Mouse (Mus musculus) CD4-positive helper T cell, adult 2 months (primary cell): ENCODE measurements around the gene Dock1.

Experiments used
- DNase-seq: peaks from one replicate; pipeline ENCODE4 v3.0.0-alpha.2; 2012; ENCODE audit warnings: low read depth, missing footprints, low spot score

Gene Dock1

DNA sequence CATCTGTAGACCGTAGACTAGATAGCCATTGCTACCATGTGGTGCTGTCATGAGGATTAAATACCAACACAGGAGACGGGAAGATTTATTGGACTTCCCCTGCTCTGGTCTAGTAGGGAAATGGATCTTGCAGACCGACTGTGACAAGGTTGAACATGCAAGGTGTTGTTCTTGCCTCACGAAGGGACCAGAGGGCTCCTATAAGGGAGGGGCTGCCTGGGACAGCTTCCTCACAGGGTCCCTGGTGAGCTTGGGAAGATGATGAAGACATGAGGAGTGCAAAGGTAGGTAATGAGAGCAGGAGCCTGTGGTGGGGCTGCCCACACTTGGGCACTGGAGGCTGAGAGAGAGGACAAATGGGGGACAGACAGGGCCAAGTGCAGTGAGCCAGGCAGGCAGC lies 25.0 kb downstream of the Dock1 start:
- DNase-seq, result no peak

DNA sequence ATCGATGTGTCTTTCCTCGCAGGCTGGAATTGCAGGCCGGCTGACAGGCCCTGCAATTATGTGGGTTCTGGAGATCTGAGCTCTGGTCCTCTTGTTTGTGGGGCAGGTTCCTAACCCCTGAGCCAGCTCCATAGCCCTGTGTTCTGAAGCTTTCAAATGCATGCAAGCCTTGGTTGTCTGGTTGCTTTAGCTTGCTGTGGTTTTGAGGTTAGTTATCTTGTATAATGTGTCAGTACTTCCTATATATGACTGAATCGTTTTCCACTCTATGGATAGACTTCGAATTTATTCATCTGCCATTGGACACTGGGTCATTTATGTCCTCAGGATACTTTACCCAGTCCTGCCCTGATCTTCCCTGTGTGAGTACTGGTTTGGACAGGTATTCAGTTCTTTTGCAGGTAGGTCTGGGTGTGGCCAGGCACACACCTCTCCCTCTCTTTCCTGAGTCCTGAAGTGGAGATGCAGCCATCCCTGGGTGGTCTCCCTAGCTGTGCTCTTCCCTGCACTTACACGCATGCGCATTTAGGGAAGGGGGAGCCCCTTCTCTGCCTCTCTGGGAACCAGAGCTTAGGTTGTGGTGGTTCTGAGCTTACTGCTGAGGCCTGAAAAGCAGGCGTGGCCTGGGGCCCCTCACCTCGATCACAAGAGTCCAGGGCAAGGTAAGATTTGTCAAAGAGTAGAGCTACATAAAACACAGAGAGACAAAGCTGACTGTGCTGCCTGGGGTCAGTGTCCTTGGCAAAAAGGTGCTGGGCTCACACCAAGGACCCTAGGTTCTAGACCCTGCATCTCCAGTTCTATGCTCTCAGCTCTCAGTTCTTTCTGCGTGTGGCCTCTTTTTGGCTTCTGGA lies 25.9 kb downstream of the Dock1 start:
- no peak for DNase-seq

DNA sequence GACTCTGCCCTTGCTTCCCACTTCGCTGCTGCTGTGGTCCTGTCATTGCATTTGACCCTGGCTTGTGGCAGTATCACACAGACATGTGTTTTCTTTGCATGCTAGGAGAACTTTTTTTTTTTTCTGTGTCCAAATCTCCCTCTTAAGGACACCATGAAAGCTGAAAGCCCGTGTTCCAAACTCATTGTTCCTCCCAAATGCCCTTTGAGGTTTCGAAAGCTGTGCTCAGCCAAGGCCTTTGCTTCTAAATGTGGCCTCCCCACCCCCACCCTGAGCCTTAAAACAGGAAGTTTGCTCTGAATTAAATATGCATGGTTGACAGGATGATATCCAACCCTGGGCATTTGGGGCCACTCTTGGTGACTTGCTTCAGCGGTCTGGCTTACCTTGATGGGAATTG lies 27.0 kb downstream of the Dock1 start:
- DNase-seq, result no peak

DNA sequence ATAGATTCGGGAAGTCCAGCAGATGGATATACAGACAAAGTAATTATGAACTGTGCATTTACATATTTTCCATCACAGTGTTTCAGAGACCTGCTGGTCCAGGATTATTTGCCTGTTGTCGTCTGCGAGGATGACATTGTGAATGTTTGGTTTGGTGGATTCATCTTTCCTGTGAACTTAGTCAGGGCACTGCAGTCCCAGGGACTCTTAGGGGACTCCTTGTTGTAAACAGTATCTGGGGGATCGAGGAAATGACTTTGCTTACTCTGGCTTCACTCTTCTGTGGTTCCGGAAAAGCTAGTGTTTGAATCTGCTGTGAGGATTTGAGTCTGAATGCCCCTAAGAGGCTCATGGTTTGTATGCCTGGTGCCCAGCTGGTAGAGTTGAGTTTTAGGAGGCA lies 27.8 kb downstream of the Dock1 start:
- DNase-seq, result no peak

DNA sequence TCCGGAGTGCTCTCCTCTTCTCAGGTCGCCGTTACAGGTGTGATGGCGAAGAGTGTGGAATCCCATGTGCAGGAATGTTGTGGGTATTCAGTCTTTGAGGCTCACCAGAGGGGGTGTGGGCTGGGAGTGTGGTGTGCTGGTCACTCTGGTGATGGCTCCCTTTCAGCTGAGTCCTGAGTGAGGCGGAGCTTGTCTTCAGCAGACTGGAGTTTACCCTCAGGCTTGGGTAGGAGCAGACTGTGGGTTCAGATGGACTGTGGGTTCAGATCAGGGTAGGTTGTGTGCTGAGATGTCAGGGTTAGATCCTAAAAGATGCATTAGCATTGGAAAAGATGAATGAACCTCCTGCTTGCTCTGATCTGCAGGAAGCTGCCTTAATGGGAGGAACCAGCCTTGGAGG lies 29.5 kb downstream of the Dock1 start:
- no peak for DNase-seq

DNA sequence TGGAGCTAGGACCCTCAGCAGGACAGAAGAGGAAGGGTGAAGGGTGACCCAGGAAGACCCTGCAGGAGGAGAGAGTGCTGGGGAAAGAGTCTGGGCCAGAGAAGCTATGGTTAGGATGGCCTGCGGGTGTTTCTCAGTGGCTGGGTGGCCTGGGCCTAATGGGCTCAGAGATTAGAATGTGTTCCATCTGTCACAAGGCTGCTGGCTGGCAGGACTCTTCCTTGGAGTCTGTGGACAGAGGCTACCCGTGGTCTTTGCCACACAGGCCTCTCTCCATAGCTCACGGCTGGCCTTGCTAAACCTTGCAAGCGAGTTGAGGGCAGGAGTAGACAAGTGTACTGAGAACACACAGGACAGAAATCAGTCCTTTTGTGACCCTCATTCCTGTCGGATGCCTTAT lies 32.0 kb downstream of the Dock1 start:
- DNase-seq, result no peak

DNA sequence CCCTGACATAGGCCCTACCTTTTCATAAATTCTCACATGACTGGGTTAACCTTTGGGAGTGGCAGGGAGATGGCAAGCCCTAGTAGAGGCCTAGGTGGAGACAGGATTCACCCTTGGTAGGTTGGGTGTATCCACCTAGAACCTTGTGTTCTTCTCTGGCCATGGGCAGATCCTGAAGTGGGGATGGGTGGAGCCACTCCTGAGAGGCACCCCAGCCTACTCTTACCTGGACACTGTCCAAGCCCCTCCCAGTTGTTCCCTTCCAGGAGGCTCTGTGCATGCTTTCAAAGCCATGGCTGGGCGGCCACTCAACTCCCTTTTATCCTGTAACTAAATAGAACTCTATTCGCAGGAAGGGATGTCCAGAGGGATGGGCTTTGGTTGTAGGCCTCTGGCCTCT lies 33.2 kb downstream of the Dock1 start:
- no peak for DNase-seq

DNA sequence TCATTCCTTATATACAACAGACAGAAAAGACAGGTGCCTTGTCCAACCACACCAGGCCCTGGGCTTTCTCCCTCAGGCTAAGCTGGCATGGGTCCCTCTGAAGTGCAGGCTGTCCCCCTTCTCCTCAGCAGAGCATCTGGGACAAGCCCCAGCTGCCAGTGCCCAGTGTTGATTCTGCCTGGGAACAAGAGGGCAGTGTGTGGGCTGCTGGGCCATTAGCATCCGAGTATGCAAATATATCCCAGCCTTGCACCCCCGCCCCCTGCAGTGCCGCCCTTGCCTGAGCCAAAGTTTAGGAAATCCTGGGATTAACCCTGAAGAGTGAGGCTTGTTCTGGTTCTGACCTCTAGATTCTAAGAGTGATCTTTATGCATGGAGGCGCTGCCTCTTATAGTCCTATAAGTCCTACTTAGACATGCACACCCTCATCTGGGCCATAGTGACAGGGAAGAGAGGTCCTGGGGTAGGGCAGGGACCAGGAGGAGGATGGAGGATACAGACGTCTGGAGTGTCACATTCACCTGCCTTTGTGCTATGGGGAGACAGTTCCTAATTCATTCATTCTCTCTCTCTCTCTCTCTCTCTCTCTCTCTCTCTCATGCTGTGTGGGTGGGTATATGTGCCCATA lies 38.9 kb downstream of the Dock1 start:
- no peak for DNase-seq

DNA sequence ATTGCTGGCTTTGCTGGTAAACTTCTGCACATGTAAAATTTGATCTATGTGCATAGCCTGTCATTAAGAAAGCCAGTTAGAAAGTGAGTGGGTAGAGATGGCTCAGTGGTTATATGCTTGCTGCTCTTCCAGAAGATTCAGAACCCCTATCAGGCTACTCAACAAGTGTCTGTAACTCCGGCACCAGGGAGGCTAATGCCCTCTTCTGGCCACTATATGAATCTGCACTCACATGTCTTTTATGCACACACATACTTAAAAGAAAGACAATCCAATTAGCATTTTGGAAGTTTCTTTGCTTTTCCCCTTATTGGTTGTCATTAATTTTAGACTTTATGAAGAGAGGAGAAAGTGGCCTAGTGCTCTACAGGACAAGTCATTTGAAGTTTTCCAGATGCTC lies 41.1 kb downstream of the Dock1 start:
- DNase-seq, result no peak

DNA sequence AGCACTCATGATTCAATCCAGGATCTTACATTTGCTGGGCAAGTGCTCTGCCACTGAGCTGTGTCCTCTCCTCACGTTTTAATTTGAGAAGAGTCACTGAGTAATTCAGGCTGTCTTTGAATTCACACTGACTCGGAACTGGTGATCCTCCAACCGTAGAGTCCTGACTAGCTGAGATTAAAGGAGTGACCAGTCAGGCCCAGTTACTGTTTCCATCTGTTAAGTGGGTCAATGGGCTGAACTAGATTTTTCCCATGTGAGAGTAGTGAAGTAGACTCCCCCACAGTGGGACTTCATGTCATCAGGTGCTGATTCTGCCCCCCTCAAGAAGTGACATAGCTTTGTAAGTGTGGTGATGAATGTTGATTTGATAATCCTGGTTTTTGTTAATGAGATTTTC lies 49.0 kb downstream of the Dock1 start:
- DNase-seq, result no peak

DNA sequence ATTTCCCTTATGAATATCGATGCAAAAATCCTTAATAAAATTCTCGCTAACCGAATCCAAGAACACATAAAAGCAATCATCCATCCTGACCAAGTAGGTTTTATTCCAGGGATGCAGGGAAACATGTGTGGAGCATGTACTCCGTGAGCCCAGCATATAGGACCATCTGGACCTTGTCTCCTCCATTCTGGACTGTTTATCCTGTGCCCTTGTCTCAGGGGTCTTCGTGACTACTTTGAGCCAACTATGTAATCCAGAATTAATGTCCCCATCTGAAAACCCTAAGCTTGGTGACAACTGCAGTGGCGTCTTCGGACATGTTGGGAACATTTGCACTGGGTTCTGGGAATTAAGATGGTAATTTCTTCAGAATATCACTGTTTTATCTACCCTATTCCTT lies 51.9 kb downstream of the Dock1 start:
- no peak for DNase-seq

DNA sequence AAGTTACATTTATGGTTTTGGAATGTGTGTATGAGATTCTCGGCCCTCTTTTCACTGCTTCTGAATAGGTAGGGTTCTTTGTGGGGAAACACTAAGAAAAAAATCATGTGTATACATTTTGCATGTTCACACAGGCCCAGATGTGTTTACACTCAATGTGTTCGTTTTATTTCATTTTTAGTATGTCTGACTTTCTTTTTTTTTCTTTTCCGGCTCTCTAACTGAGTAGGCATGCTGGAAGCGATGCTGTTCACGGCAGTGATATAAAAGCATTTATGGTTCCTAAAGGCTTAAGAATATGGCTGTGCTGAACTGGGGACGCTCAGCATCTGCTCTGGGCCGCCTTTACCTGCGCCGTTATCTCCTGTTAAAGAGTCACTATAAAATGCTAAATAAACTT lies 52.5 kb downstream of the Dock1 start:
- no peak for DNase-seq

DNA sequence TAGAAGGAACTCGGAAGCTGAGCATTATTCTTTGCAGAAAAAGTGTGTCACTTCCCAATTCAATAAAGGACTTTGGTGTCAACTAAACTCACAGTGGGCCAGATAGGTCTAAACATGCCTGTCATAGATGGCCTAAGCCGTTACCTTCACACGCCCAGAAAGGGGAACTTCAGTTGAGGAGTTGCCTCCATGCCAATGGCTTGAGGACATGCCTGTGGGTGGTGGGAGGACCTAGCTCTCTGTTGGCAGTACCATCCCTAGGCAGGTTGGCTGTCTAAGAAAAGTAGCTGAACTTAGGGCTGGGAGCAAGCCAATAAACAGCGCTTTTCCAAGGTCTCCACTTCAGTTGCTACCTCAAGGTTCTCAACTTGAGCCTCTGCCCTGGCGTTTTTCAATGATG lies 53.1 kb downstream of the Dock1 start:
- no peak for DNase-seq

DNA sequence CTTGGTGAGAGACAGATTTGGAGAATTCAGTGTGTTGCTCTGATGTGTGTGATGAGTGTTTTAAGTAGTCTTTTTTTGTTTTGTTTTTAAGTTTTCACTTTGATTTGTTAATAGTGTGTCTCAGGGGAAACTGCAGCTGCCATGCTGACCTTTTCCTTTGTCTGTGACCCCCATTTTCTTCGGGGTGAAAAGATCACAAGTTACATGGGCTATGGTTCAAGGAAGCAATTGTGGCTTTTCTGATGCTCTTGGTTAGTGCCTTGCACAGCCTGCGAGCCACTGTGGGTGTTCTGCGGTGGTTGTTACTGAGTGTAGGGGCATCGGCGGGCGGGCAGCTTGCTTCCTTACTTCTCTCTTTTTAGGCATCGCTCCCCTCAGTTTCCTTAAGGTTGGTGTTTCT lies 54.4 kb downstream of the Dock1 start:
- no peak for DNase-seq

DNA sequence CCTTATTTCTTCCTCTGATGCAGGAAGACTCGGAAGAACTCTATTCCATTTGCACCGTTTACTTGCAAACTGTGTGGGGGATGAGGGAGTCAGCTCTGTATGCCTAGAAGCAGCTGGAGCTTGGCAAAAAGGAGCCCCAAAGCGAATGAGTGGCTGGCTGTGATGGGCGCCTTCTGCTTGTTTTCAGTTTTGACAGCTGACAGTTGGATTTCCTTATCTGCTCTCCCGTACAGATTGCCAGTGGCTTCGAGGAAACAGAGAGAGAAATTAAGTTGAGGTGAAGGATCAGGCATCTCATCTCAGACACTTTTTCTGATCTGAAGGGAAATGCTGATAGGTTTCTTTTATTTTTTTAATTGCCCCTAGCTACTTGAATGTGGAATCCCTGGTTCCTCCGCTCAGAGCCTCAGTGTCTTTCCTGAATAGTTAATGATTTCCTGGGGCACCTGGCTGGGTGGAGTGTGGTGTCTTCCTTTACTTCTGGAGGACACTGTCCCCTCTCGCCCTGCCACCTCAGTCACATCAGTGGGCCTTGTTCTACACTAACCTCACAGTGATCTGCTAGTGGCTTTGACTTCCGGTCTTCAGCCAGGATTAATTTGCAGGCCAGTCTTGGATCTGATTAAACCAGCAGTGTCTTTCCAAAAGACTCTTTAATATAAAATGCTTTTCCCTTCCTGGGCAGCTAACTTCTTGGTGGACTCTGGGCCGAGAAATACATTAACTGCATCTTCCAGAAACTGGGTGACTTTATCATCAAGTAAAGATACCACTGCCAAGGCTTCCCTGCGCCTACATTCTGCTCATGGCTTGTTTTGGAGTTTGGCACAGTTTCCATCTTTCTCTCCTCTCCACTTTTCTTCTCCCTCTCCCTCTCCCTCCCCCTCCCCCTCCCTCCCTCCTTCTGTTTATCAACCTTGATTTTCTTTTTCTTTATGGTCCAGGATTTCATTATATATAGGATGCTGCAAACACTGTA lies 55.4 kb downstream of the Dock1 start:
- no peak for DNase-seq

DNA sequence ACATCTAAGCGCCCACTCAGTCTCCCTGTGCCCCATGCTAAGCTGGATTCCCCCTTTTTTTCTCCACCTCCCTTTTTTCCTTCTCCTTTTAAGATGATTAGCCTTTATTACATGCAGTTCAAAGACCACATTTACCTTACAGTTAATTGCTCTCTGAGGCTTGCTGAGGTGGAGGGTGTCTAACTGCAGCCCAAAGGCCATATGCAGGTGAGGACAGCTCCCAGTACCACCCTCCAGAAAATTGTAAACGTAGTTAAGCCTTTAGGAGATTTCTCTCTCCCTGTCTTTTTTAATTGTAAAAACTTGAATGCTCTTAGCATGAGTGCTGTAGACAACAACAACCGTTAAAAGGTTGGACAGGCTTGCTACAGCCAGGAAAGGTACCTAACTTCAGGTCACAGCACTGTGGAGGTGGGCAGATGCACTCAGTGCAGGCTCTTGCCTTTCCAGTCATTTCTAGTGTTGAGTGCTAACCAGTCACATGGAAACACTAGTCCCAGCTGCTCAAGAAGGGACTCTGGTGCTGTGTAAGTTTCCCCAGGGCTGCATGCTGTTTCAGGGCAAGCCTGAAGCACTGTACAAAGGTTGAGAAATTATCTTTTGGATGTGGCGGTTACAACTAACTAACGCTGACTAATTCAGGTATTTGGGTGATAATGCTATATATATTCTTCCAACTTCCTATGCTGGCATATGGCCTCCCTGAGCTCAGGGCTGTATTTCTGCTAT lies 56.2 kb downstream of the Dock1 start:
- no peak for DNase-seq

DNA sequence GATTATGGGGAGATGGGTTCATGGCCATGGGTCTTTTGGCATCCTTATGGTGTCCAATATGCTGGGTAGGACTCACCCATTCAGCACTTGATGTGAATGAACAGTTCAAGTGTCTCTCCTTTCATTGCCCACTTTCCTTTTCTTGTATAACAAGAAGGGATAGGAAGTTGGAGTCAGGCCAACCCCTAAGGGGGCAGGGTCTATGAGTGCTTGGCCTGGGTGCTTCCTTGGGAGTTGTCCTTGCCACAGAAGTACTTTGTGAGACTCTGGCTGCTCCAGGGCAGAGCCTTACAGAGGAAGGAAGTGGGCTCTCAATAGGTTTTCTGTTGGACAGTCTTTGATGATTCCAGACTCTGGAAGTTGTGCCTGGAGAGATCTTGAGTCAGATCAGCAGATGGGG lies 58.9 kb downstream of the Dock1 start:
- no peak for DNase-seq

DNA sequence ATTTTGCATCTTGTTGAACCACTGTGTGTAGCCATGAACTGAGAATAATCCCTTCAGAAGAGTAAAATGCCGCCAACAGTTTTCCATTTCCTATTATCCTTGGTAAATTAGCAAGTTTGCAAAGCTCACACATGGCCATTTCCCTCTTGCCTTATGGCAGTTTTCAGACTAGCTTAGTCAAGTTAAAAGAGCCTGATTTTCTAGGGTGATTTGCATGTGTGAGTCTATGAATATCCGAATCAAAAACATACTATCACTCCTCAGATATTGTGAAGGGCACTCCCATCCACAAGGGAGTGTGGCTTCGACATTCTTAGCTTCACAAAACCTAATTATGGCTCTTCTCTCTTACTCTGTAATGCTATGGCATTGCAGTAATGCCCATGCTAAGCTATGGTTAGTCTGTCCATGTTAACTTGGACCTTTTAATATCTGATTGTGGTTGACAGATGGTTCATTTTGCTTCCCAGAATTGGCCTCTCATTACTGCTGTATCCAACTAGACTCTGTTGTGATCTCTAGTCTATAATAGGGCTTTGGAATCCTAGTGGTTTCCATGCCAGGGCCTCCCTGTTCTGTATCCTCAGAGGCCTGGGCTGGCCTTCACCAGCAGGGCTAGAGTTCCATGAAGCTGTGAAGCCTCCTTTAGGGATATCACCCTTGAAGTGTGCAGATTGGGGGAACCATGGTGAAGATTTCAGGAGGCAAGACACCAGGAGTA lies 60.1 kb downstream of the Dock1 start:
- DNase-seq, result no peak

DNA sequence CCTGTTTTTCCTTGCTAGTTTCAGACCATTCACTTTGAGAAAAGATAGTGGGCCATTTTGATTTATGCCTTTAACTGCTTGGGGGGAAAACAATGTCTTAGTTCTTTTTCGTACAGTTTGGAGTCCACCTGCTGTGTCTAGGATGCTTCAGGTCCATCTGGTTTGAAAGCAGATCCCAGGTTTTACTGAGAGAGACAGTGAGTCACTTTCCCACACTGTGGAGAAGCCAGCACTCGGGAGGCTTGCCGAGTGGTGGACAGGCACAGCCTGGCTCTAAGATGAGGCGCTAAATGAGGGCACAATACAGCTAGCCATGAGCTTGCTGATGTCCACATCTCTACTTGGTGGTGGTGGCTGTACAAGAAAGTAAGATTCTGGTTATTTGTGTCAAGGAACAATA lies 76.6 kb downstream of the Dock1 start:
- no peak for DNase-seq

DNA sequence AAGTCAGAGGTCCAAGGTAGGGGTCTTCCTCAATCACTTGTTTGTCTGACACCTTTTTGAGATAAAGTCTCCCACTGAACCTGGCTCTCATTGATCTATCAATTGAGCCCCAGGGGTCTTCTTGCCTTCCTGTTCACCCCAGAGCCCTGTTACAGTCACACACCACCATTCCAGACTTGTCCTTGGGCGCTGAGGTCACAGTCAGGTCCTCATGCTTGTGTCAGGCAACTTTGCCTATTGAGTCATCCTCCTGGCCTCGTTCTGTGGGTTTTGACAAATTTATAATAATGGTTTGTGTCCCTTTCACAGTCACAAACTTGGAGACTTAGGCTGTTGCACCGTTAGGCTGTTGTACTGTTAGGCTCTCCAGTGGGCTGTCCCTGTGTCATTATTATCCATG lies 77.9 kb downstream of the Dock1 start:
- no peak for DNase-seq

DNA sequence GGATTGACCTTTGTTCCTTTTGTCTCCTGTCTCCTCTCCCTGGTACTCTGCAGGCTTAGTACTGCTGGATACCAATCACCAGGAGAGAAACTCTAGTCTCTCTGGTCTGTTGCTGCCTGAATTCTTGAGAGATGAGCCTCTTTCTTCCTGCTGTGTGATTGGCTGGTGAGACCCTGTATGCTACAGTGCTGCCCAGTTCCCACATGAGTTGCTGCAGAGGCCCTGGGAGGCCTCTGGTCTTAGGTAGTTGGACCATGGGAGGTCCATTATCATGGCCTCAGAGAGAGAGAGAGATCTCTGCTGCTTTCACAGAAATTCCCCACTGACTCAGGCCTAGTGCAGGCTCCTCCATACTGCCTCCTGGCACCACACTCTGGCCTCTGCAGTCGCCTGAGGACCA lies 79.2 kb downstream of the Dock1 start:
- DNase-seq, result no peak
